Mouse (Mus musculus) lung, postnatal 10 days (tissue): ENCODE measurements at regions not wholly inside any gene's neighbourhood (a gene's known extent, or its start where the extent isn't known, plus 50 kb on each side); places are given as distances from the start of the nearest gene placed in this dataset.

Experiments used
- DNase-seq: peaks from one replicate; pipeline ENCODE4 v3.0.0; 2021

GRCm38 (mm10) chr2:143133931-143134330 lies 55.7 kb downstream of the Otor start:
- no peak for DNase-seq

- no peak for DNase-seq
Observed at GRCm38 (mm10) chr2:143149189-143149588, 70.9 kb downstream of the Otor start.

GRCm38 (mm10) chr2:143164081-143164984 lies 86.1 kb downstream of the Otor start:
- no peak for DNase-seq

- DNase-seq, result no peak
Observed at GRCm38 (mm10) chr2:143166771-143167170, 88.5 kb downstream of the Otor start.

GRCm38 (mm10) chr2:143170648-143171047 lies 92.4 kb downstream of the Otor start:
- no peak for DNase-seq

GRCm38 (mm10) chr2:143184614-143185013 lies 106.3 kb downstream of the Otor start:
- DNase-seq, result no peak

GRCm38 (mm10) chr2:143192256-143193164 lies 114.2 kb downstream of the Otor start:
- DNase-seq, result no peak

- DNase-seq, result no peak
Observed at GRCm38 (mm10) chr2:143193165-143193551, 114.9 kb downstream of the Otor start.

- DNase-seq, result no peak
Observed at GRCm38 (mm10) chr2:143199583-143200249, 121.4 kb downstream of the Otor start.

- no peak for DNase-seq
Observed at GRCm38 (mm10) chr2:143206053-143206452, 127.8 kb downstream of the Otor start.

GRCm38 (mm10) chr2:143207191-143207590 lies 128.9 kb downstream of the Otor start:
- DNase-seq, result peak; percentile 1

GRCm38 (mm10) chr2:143217251-143217650 lies 139.0 kb downstream of the Otor start:
- DNase-seq, result no peak

- no peak for DNase-seq
Observed at GRCm38 (mm10) chr2:143217760-143218358, 139.6 kb downstream of the Otor start.

- DNase-seq, result no peak
Observed at GRCm38 (mm10) chr2:143222326-143222725, 144.1 kb downstream of the Otor start.

GRCm38 (mm10) chr2:143224410-143225130 lies 146.3 kb downstream of the Otor start:
- DNase-seq, result no peak

GRCm38 (mm10) chr2:143233795-143234194 lies 155.5 kb downstream of the Otor start:
- no peak for DNase-seq

GRCm38 (mm10) chr2:143240274-143240673 lies 162.0 kb downstream of the Otor start:
- no peak for DNase-seq

GRCm38 (mm10) chr2:143243741-143244140 lies 165.5 kb downstream of the Otor start:
- DNase-seq, result no peak

GRCm38 (mm10) chr2:143246131-143246665 lies 167.9 kb downstream of the Otor start:
- no peak for DNase-seq

- no peak for DNase-seq
Observed at GRCm38 (mm10) chr2:143269026-143269425, 190.8 kb downstream of the Otor start.

GRCm38 (mm10) chr2:143270826-143271225 lies 192.6 kb downstream of the Otor start:
- DNase-seq, result no peak
